Mouse (Mus musculus) embryonic fibroblast, embryonic 13.5 days (primary cell): Measurements from ENCODE around the gene Sorbs2.

ENCODE experiments used
- CTCF ChIP-seq: IDR thresholded peaks from 2 replicates; pipeline ENCODE4 v1.5.1; 2011; ENCODE audit warnings: mild to moderate bottlenecking, control low read depth, low read length, moderate library complexity, borderline replicate concordance; ENCODE audit not compliant: insufficient read depth
- POLR2A ChIP-seq: IDR thresholded peaks from 2 replicates; pipeline ENCODE4 v1.6.1; 2011; ENCODE audit warnings: low read depth, mild to moderate bottlenecking, control low read depth, low read length, moderate library complexity

GRCm38 (mm10) chr8:45598883-45599282 lies 91.3 kb downstream of the Sorbs2 start:
- TF ChIP-seq POLR2A: no peak
- no peak for TF ChIP-seq CTCF
